Mouse (Mus musculus): ENCODE data around the gene Kcnip2.

DNA sequence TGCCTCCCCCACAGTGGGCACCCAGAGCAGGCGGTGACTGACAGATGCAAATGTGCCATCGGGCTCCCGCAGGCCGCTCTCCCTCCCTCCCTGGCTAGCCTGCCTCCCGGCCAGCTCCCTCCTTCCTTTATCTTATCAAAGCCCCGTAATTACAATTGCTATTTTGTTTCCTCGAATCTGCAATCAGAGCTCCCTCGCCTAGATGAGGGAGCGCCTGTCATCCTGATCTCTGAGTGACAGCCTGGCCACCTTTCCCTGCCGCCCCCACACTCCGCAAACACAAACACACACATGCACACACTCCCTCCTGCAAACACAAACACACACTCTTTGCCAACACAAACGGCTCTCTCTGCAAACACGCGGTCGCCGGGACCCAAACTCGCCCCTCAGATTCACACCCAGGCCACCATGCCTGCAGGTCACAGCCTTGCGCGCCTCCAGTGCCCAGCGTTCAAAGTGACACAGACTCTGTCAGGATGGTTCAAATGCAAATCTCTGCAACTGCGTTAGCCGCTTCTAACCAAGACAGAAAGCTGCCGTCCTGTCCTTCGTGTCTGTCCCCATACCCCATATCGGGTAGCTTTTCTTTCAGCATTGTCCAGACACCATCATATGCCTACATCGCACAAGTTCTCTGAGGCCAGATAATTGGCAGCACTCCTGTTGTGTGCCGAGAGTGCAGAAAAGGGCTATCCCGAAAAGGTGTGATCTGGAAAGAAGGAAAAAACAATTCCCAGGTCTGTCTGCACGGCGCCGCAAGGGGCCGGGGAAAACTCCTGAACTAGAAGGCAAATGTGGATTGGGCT, 70.3 kb downstream of the Kcnip2 start:
- TF ChIP-seq EP300 (IDR thresholded peaks at IDR 0.05; ENCODE audit: low read depth) (no peak), CTCF (IDR thresholded peaks at IDR 0.05; ENCODE audit: low read depth) (no peak)

All from heart, postnatal 0 days (tissue).